Mouse (Mus musculus) forebrain, postnatal 0 days (tissue): ENCODE measurements around the gene Fhit. TPM values are rescaled to one million over a fixed set of nuclear protein-coding genes. Genes with fewer than 3 reads are reported as not detected.

Source experiments
- ATAC-seq: fragments of 200-750 bp; cut with Nextera tagmentation; 2 replicates; pipeline ENCODE4 v1.8.0; 2017; ENCODE audit warnings: mild to moderate bottlenecking, moderate library complexity
- DNase-seq: peaks from one replicate; pipeline ENCODE4 v3.0.0-alpha.2; 2015
- H3K27ac ChIP-seq: fragments of 300-500 bp; sonication (generic); 2 replicates; pipeline ENCODE4 v1.5.1; 2014; ENCODE audit warnings: low read depth, mild to moderate bottlenecking, antibody characterized with exemption, low read length, moderate library complexity, mixed read lengths
- H3K27me3 ChIP-seq: fragments of 300-500 bp; sonication (generic); 2 replicates; pipeline ENCODE4 v1.6.1; 2014; ENCODE audit warnings: mild to moderate bottlenecking, low read length, mixed read lengths; ENCODE audit not compliant: insufficient read depth
- H3K36me3 ChIP-seq: fragments of 300-500 bp; sonication (generic); 2 replicates; pipeline ENCODE4 v1.6.1; 2014; ENCODE audit warnings: mild to moderate bottlenecking, moderate library complexity; ENCODE audit not compliant: insufficient read depth
- H3K4me1 ChIP-seq: fragments of 300-500 bp; sonication (generic); 2 replicates; pipeline ENCODE4 v1.6.1; 2014; ENCODE audit warnings: antibody characterized with exemption; ENCODE audit not compliant: insufficient read depth
- H3K4me2 ChIP-seq: fragments of 300-500 bp; sonication (generic); 2 replicates; pipeline ENCODE4 v1.6.1; 2014; ENCODE audit warnings: low read depth, mild to moderate bottlenecking, moderate library complexity
- H3K4me3 ChIP-seq: fragments of 300-500 bp; sonication (generic); 2 replicates; pipeline ENCODE4 v1.5.1; 2014; ENCODE audit warnings: low read depth, low read length, mixed read lengths
- H3K9ac ChIP-seq: fragments of 300-500 bp; sonication (generic); 2 replicates; pipeline ENCODE4 v1.6.1; 2014; ENCODE audit warnings: mild to moderate bottlenecking
- H3K9me3 ChIP-seq: fragments of 300-500 bp; sonication (generic); 2 replicates; pipeline ENCODE4 v1.6.1; 2016; ENCODE audit warnings: low read length
- CTCF ChIP-seq: sonication (generic); IDR thresholded peaks from 2 replicates; pipeline ENCODE4 v1.5.1; 2016; ENCODE audit warnings: antibody characterized with exemption, control low read depth, low read depth
- WGBS: fragments of 180-500 bp; shearing (Covaris S2); extraction: QIAGEN DNeasy Blood & Tissue Kit; methylation state at CpG from one replicate; pipeline ENCODE4 v1.1.7; 2014; 5-methylcytosine and 5-hydroxymethylcytosine counted together
- polyA plus RNA-seq: library from polyadenylated mRNA; unstranded; fragments of >200 nt; fragmentation: Nextera tagmentation; extraction: Ambion mirVana; gene quantifications from 2 replicates; pipeline ENCODE4 v1.2.1, GENCODE M21; 2015
- total RNA-seq: library from RNA; depleted of rRNA; stranded (reverse); fragments of >200 nt; gene quantifications from 2 replicates; pipeline ENCODE4 v1.2.3, GENCODE M21; 2014

Fhit gene
- total and polyA plus RNA-seq, 2 experiments from 2014 or later, result 8.0 to 8.9 TPM

- Histone ChIP-seq H3K27me3 (no peaks in the 10 kb centered on the region), H3K4me3 (no peak overlapping the region), H3K36me3 (no peaks in the 10 kb centered on the region), H3K27ac (no peak overlapping the region), H3K9me3 (no peaks in the 10 kb centered on the region), H3K4me2 (no peak overlapping the region), H3K9ac (no peak overlapping the region), H3K4me1 (no peaks in the 10 kb centered on the region)
- ATAC-seq (no peak), DNase-seq (no peak)
- 58% methylated on average over 1 of the region's 1 CpGs for WGBS
- no peak for TF ChIP-seq CTCF
These were observed 722.7 kb downstream of the Fhit start for GRCm38 (mm10) chr14:10439007-10439749.

GRCm38 (mm10) chr14:10436193-10436592 is 725.6 kb downstream of the Fhit start:
- H3K36me3 ChIP-seq, result no peaks in the 10 kb centered on the region
- TF ChIP-seq CTCF, result no peak
- H3K27ac ChIP-seq, result no peak overlapping the region
- H3K4me3 ChIP-seq, result no peak overlapping the region
- H3K27me3 ChIP-seq, result no peaks in the 10 kb centered on the region
- DNase-seq (no peak), ATAC-seq (no peak)
- no peak overlapping the region for H3K9ac ChIP-seq
- H3K4me1 ChIP-seq, result no peaks in the 10 kb centered on the region
- WGBS, result 100% methylated on average over 1 of the region's 1 CpGs
- no peaks in the 10 kb centered on the region for H3K9me3 ChIP-seq
- H3K4me2 ChIP-seq, result no peak overlapping the region

GRCm38 (mm10) chr14:10432502-10432901 is 729.3 kb downstream of the Fhit start:
- no peak overlapping the region for H3K4me3 ChIP-seq
- no peak overlapping the region for H3K9ac ChIP-seq
- no peaks in the 10 kb centered on the region for H3K36me3 ChIP-seq
- no peaks in the 10 kb centered on the region for H3K9me3 ChIP-seq
- DNase-seq (no peak), ATAC-seq (no peak)
- TF ChIP-seq CTCF, result no peak
- H3K4me2 ChIP-seq, result no peak overlapping the region
- 88% methylated on average over 2 of the region's 2 CpGs for whole genome bisulfite sequencing
- H3K27ac ChIP-seq, result no peak overlapping the region
- H3K27me3 ChIP-seq, result no peaks in the 10 kb centered on the region
- no peaks in the 10 kb centered on the region for H3K4me1 ChIP-seq

GRCm38 (mm10) chr14:10430396-10431000 is 731.3 kb downstream of the Fhit start:
- ATAC-seq, result no peak
- H3K9me3 ChIP-seq, result no peaks in the 10 kb centered on the region
- no peak overlapping the region for H3K9ac ChIP-seq
- WGBS, result 90% methylated on average over 3 of the region's 3 CpGs
- H3K27me3 ChIP-seq, result no peaks in the 10 kb centered on the region
- no peaks in the 10 kb centered on the region for H3K4me1 ChIP-seq
- H3K4me3 ChIP-seq, result no peak overlapping the region
- H3K36me3 ChIP-seq, result no peaks in the 10 kb centered on the region
- no peak overlapping the region for H3K4me2 ChIP-seq
- no peak overlapping the region for H3K27ac ChIP-seq
- no peak for DNase-seq
- no peak for TF ChIP-seq CTCF

GRCm38 (mm10) chr14:10423499-10423898 is 738.3 kb downstream of the Fhit start:
- H3K4me1 ChIP-seq, result no peaks in the 10 kb centered on the region
- DNase-seq (no peak), ATAC-seq (no peak)
- H3K9ac ChIP-seq, result no peak overlapping the region
- H3K9me3 ChIP-seq, result no peaks in the 10 kb centered on the region
- no peak overlapping the region for H3K27ac ChIP-seq
- TF ChIP-seq CTCF, result no peak
- no peak overlapping the region for H3K4me3 ChIP-seq
- 27% methylated on average over 3 of the region's 3 CpGs for WGBS
- H3K36me3 ChIP-seq, result no peaks in the 10 kb centered on the region
- H3K4me2 ChIP-seq, result no peak overlapping the region
- no peaks in the 10 kb centered on the region for H3K27me3 ChIP-seq

GRCm38 (mm10) chr14:10422261-10422660 is 739.6 kb downstream of the Fhit start:
- Histone ChIP-seq H3K9ac (no peak overlapping the region), H3K36me3 (no peaks in the 10 kb centered on the region), H3K27ac (no peak overlapping the region), H3K27me3 (no peaks in the 10 kb centered on the region), H3K4me1 (no peaks in the 10 kb centered on the region), H3K4me2 (no peak overlapping the region), H3K9me3 (no peaks in the 10 kb centered on the region), H3K4me3 (no peak overlapping the region)
- no peak for DNase-seq
- ATAC-seq, result no peak
- TF ChIP-seq CTCF, result no peak
- 84% methylated on average over 1 of the region's 1 CpGs for WGBS

GRCm38 (mm10) chr14:10415068-10415467 is 746.8 kb downstream of the Fhit start:
- WGBS, result 43% methylated on average over 5 of the region's 5 CpGs
- no peak for ATAC-seq
- no peaks in the 10 kb centered on the region for H3K36me3 ChIP-seq
- DNase-seq, result no peak
- no peak overlapping the region for H3K4me2 ChIP-seq
- H3K27me3 ChIP-seq, result no peaks in the 10 kb centered on the region
- TF ChIP-seq CTCF, result no peak
- no peaks in the 10 kb centered on the region for H3K4me1 ChIP-seq
- no peak overlapping the region for H3K9ac ChIP-seq
- no peaks in the 10 kb centered on the region for H3K9me3 ChIP-seq
- H3K4me3 ChIP-seq, result no peak overlapping the region
- H3K27ac ChIP-seq, result no peak overlapping the region
